Mouse (Mus musculus): ENCODE data around the gene D10Wsu102e. TPM values are rescaled to one million over a fixed set of nuclear protein-coding genes. Genes with fewer than 3 reads are reported as not detected.

D10Wsu102e gene
- 1.0 and 1.2 TPM in 2 replicates for polyA plus RNA-seq (2014; fragmentation: Nextera tagmentation; extraction: Ambion mirVana)

GRCm38 (mm10) chr10:83359956-83360355 lies at the start of gene D10Wsu102e:
D10Wsu102e (plus strand) TSS chr10:83360221.
- DNase-seq (ENCODE audit: low spot score) (peak; percentile 98), ATAC-seq (ENCODE audit: insufficient number of reproducible peaks, low FRiP score, low TSS enrichment, low read depth) (peak; percentile 98)
- peaks cover 2% of the 10 kb centered on the region; the same call in 1 of the 2 replicates for H3K36me3 ChIP-seq (ENCODE audit: control insufficient read depth, insufficient read depth, low read length)
- H3K9me3 ChIP-seq (ENCODE audit: control insufficient read depth, low read length): no peaks in the 10 kb centered on the region
- peak within 1 kb of the TSS; percentile 71 for H3K4me2 ChIP-seq (ENCODE audit: low read depth, severe bottlenecking)
- under 1% methylated on average over 30 of the region's 30 CpGs for WGBS
- H3K4me1 ChIP-seq (ENCODE audit: control insufficient read depth, insufficient read depth, low read length): peaks cover 3% of the 10 kb centered on the region; the same call in 1 of the 2 replicates
- H3K27ac ChIP-seq (replicated peaks; ENCODE audit: low read depth, low read length): peak within 1 kb of the TSS; percentile 42; the same call in 1 of the 2 replicates
- H3K9ac ChIP-seq (ENCODE audit: low read length): peak within 1 kb of the TSS; percentile 82
- peak within 1 kb of the TSS; percentile 80 for H3K4me3 ChIP-seq (ENCODE audit: low read depth, low read length)
- H3K27me3 ChIP-seq (ENCODE audit: control insufficient read depth, insufficient read depth, low read length): no peaks in the 10 kb centered on the region

- ATAC-seq (ENCODE audit: insufficient number of reproducible peaks, low FRiP score, low TSS enrichment, low read depth) (no peak), DNase-seq (ENCODE audit: low spot score) (no peak)
- Histone ChIP-seq H3K27me3 (ENCODE audit: control insufficient read depth, insufficient read depth, low read length) (no peaks in the 10 kb centered on the region), H3K4me2 (ENCODE audit: low read depth, severe bottlenecking) (no peak overlapping the region), H3K4me1 (ENCODE audit: control insufficient read depth, insufficient read depth, low read length) (no peaks in the 10 kb centered on the region), H3K9ac (ENCODE audit: low read length) (no peak overlapping the region), H3K4me3 (ENCODE audit: low read depth, low read length) (no peak overlapping the region), H3K27ac (replicated peaks; ENCODE audit: low read depth, low read length) (no peak overlapping the region), H3K36me3 (ENCODE audit: control insufficient read depth, insufficient read depth, low read length) (no peaks in the 10 kb centered on the region), H3K9me3 (ENCODE audit: control insufficient read depth, low read length) (no peaks in the 10 kb centered on the region)
- WGBS: 90% methylated on average over 7 of the region's 7 CpGs
These were observed 49.7 kb upstream of the D10Wsu102e start for GRCm38 (mm10) chr10:83310356-83310755.

DNA sequence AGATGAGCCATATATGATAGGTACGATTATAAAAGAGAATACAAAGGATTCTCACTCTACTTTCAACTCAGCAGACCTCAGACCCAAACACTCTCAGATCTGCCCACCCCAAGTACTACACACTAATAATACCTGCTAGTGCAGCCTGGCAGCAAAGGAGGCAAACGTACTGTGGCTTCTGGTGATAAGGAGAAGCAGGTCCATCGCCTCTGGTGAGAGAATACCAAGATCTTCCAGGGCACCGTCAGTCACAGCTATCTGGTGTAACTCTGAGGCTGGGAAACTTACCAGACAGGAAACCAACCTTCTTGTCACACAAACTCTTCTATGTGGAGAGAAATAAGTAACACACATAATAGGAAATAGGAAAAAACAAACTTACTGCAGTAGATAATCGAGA lies 47.0 kb upstream of the D10Wsu102e start:
- 87% methylated on average over 5 of the region's 5 CpGs for WGBS
- no peaks in the 10 kb centered on the region for H3K4me1 ChIP-seq (ENCODE audit: control insufficient read depth, insufficient read depth, low read length)
- H3K9me3 ChIP-seq (ENCODE audit: control insufficient read depth, low read length): no peaks in the 10 kb centered on the region
- ATAC-seq (ENCODE audit: insufficient number of reproducible peaks, low FRiP score, low TSS enrichment, low read depth) (no peak), DNase-seq (ENCODE audit: low spot score) (no peak)
- H3K27me3 ChIP-seq (ENCODE audit: control insufficient read depth, insufficient read depth, low read length): no peaks in the 10 kb centered on the region
- no peaks in the 10 kb centered on the region for H3K36me3 ChIP-seq (ENCODE audit: control insufficient read depth, insufficient read depth, low read length)
- no peak overlapping the region for H3K27ac ChIP-seq (replicated peaks; ENCODE audit: low read depth, low read length)
- no peak overlapping the region for H3K9ac ChIP-seq (ENCODE audit: low read length)
- H3K4me3 ChIP-seq (ENCODE audit: low read depth, low read length): no peak overlapping the region
- no peak overlapping the region for H3K4me2 ChIP-seq (ENCODE audit: low read depth, severe bottlenecking)

DNA sequence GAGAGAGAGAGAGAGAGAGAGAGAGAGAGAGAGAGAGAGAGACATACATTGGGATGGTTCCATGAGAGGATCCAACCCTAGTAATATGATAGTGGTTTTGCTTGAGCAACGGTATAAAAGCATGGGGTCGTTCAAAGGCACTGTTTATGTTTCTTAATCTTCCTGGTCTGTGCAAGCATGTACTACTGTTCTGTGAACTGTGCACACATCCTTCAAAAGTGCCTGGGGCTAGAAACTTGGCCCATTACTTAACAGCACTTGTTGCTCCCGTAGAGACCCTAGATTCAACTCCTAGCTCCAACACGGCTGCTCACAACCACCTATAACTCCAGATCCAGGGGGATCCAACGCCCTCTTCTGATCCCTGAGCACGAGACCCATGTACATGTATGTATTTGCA lies 39.6 kb upstream of the D10Wsu102e start:
- Histone ChIP-seq H3K36me3 (ENCODE audit: control insufficient read depth, insufficient read depth, low read length) (no peaks in the 10 kb centered on the region), H3K9ac (ENCODE audit: low read length) (no peak overlapping the region), H3K4me2 (ENCODE audit: low read depth, severe bottlenecking) (no peak overlapping the region), H3K9me3 (ENCODE audit: control insufficient read depth, low read length) (no peaks in the 10 kb centered on the region), H3K4me3 (ENCODE audit: low read depth, low read length) (no peak overlapping the region), H3K27ac (replicated peaks; ENCODE audit: low read depth, low read length) (no peak overlapping the region), H3K27me3 (ENCODE audit: control insufficient read depth, insufficient read depth, low read length) (no peaks in the 10 kb centered on the region), H3K4me1 (ENCODE audit: control insufficient read depth, insufficient read depth, low read length) (no peaks in the 10 kb centered on the region)
- ATAC-seq (ENCODE audit: insufficient number of reproducible peaks, low FRiP score, low TSS enrichment, low read depth) (no peak), DNase-seq (ENCODE audit: low spot score) (no peak)
- 81% methylated on average over 6 of the region's 6 CpGs for WGBS

DNA sequence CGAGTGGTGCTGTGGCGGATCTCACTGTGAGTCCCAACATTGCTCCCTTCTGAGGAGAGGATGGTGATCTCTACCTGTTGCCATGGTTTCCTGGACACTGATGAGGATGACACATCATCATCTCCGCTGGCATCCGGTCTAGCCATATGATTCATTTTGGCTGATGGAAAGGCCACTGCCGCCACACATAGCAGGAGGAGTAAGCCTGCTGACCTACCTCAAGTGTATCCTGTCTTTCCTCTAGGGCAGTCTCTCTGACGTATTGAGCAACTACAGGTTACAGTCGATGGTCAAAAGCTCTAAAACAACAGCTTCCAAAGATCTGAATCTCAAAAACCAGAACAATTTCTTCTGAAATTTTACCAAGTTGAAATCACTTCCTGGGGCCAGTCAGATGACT lies 39.2 kb upstream of the D10Wsu102e start:
- no peak overlapping the region for H3K4me2 ChIP-seq (ENCODE audit: low read depth, severe bottlenecking)
- no peaks in the 10 kb centered on the region for H3K4me1 ChIP-seq (ENCODE audit: control insufficient read depth, insufficient read depth, low read length)
- DNase-seq (ENCODE audit: low spot score): no peak
- no peak overlapping the region for H3K27ac ChIP-seq (replicated peaks; ENCODE audit: low read depth, low read length)
- H3K9me3 ChIP-seq (ENCODE audit: control insufficient read depth, low read length): no peaks in the 10 kb centered on the region
- no peaks in the 10 kb centered on the region for H3K27me3 ChIP-seq (ENCODE audit: control insufficient read depth, insufficient read depth, low read length)
- no peak for ATAC-seq (ENCODE audit: insufficient number of reproducible peaks, low FRiP score, low TSS enrichment, low read depth)
- 90% methylated on average over 7 of the region's 7 CpGs for WGBS
- no peak overlapping the region for H3K9ac ChIP-seq (ENCODE audit: low read length)
- H3K36me3 ChIP-seq (ENCODE audit: control insufficient read depth, insufficient read depth, low read length): no peaks in the 10 kb centered on the region
- H3K4me3 ChIP-seq (ENCODE audit: low read depth, low read length): no peak overlapping the region

DNA sequence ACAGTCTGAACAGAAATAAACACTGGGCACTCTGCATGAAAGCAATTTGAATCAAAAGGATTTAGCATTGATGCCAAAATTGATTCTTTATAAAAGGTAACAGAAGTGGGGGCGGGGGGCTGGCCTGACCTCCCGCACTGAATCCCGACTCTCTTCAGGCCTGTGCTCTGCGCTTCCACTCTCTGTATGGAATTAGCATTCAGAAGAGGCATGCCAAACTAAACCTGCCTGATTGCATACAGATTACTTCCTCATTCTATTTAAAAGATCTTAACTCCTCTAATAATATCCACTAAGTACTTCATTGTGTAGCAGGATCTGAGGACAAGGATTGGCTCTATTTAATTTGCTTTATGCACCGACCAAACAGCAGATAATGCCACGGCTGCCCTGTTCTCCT lies 38.5 kb upstream of the D10Wsu102e start:
- DNase-seq (ENCODE audit: low spot score) (no peak), ATAC-seq (ENCODE audit: insufficient number of reproducible peaks, low FRiP score, low TSS enrichment, low read depth) (no peak)
- Histone ChIP-seq H3K4me2 (ENCODE audit: low read depth, severe bottlenecking) (no peak overlapping the region), H3K4me1 (ENCODE audit: control insufficient read depth, insufficient read depth, low read length) (no peaks in the 10 kb centered on the region), H3K36me3 (ENCODE audit: control insufficient read depth, insufficient read depth, low read length) (no peaks in the 10 kb centered on the region), H3K27ac (replicated peaks; ENCODE audit: low read depth, low read length) (no peak overlapping the region), H3K4me3 (ENCODE audit: low read depth, low read length) (no peak overlapping the region), H3K9me3 (ENCODE audit: control insufficient read depth, low read length) (no peaks in the 10 kb centered on the region), H3K9ac (ENCODE audit: low read length) (no peak overlapping the region), H3K27me3 (ENCODE audit: control insufficient read depth, insufficient read depth, low read length) (no peaks in the 10 kb centered on the region)
- 87% methylated on average over 6 of the region's 6 CpGs for WGBS

GRCm38 (mm10) chr10:83322551-83323100 lies 37.4 kb upstream of the D10Wsu102e start:
- no peaks in the 10 kb centered on the region for H3K9me3 ChIP-seq (ENCODE audit: control insufficient read depth, low read length)
- no peak for DNase-seq (ENCODE audit: low spot score)
- H3K27me3 ChIP-seq (ENCODE audit: control insufficient read depth, insufficient read depth, low read length): no peaks in the 10 kb centered on the region
- no peak for ATAC-seq (ENCODE audit: insufficient number of reproducible peaks, low FRiP score, low TSS enrichment, low read depth)
- H3K27ac ChIP-seq (replicated peaks; ENCODE audit: low read depth, low read length): no peak overlapping the region
- H3K4me3 ChIP-seq (ENCODE audit: low read depth, low read length): no peak overlapping the region
- no peak overlapping the region for H3K4me2 ChIP-seq (ENCODE audit: low read depth, severe bottlenecking)
- H3K36me3 ChIP-seq (ENCODE audit: control insufficient read depth, insufficient read depth, low read length): no peaks in the 10 kb centered on the region
- 51% methylated on average over 7 of the region's 7 CpGs for WGBS
- no peak overlapping the region for H3K9ac ChIP-seq (ENCODE audit: low read length)
- no peaks in the 10 kb centered on the region for H3K4me1 ChIP-seq (ENCODE audit: control insufficient read depth, insufficient read depth, low read length)

- Histone ChIP-seq H3K4me2 (ENCODE audit: low read depth, severe bottlenecking) (no peak overlapping the region), H3K4me3 (ENCODE audit: low read depth, low read length) (no peak overlapping the region), H3K36me3 (ENCODE audit: control insufficient read depth, insufficient read depth, low read length) (no peaks in the 10 kb centered on the region), H3K9ac (ENCODE audit: low read length) (no peak overlapping the region), H3K4me1 (ENCODE audit: control insufficient read depth, insufficient read depth, low read length) (no peaks in the 10 kb centered on the region), H3K27me3 (ENCODE audit: control insufficient read depth, insufficient read depth, low read length) (no peaks in the 10 kb centered on the region), H3K27ac (replicated peaks; ENCODE audit: low read depth, low read length) (no peak overlapping the region), H3K9me3 (ENCODE audit: control insufficient read depth, low read length) (no peaks in the 10 kb centered on the region)
- DNase-seq (ENCODE audit: low spot score) (no peak), ATAC-seq (ENCODE audit: insufficient number of reproducible peaks, low FRiP score, low TSS enrichment, low read depth) (no peak)
- 88% methylated on average over 3 of the region's 3 CpGs for WGBS
These were observed 35.1 kb upstream of the D10Wsu102e start for GRCm38 (mm10) chr10:83324871-83325270.

GRCm38 (mm10) chr10:83325903-83326302 lies 34.1 kb upstream of the D10Wsu102e start:
- DNase-seq (ENCODE audit: low spot score) (no peak), ATAC-seq (ENCODE audit: insufficient number of reproducible peaks, low FRiP score, low TSS enrichment, low read depth) (no peak)
- Histone ChIP-seq H3K9ac (ENCODE audit: low read length) (no peak overlapping the region), H3K36me3 (ENCODE audit: control insufficient read depth, insufficient read depth, low read length) (no peaks in the 10 kb centered on the region), H3K4me2 (ENCODE audit: low read depth, severe bottlenecking) (no peak overlapping the region), H3K9me3 (ENCODE audit: control insufficient read depth, low read length) (no peaks in the 10 kb centered on the region), H3K27me3 (ENCODE audit: control insufficient read depth, insufficient read depth, low read length) (no peaks in the 10 kb centered on the region), H3K4me1 (ENCODE audit: control insufficient read depth, insufficient read depth, low read length) (no peaks in the 10 kb centered on the region), H3K27ac (replicated peaks; ENCODE audit: low read depth, low read length) (no peak overlapping the region), H3K4me3 (ENCODE audit: low read depth, low read length) (no peak overlapping the region)
- 98% methylated on average over 1 of the region's 1 CpGs for WGBS
